Mouse (Mus musculus): ENCODE results near the gene Hus1.

Gene Hus1

DNA sequence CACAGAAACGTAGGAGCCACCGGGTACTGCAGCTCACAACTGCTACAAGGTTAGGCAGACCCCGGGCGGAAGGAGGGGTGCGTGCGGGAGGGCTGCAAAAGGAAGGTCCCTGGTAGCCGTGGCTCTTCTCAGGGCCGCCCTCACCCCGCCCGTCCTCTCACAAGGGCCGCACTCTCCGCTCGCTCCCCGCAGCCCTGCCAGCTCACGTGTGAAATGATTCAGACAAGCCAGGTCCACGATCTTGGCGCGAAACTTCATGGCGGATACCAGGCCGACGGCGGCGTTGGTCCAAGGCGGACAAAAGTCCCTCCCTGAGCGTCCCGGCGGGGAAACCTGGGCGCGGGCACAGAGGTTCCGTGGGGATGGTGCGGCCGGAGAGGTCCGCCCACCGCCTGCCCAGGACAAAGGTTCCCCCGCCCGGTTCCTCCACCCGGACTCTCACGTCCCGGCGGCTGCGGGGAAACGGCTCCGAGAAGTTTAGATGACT lies at the start of gene Hus1:
TSS of gene Hus1 (minus strand) at position 339 of the 487 bp plus-strand sequence.
- DNase-seq (ENCODE audit: low spot score in 2 of 2): peak; percentile 45 to 64

DNA sequence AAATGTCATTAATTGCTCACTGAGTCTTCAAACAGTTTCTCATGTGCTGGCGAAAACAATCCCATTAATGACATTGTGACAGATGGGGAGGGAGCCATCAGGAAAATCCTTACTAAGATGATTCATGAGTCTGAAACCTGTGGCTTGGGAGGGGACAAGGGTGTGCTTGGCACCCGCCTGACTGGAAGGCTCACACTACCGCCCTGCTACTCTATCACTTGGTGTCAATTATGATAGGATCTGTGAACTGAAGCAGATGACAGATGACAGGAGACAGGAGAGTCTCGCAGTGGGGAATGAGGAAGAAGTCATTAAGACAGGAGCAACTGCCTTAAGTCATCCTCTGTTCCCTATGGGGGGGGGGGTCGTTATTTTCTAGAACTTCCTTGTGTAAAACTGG lies 49.5 kb upstream of the Hus1 start:
- no peak for DNase-seq (ENCODE audit: low spot score in 2 of 2)

DNA sequence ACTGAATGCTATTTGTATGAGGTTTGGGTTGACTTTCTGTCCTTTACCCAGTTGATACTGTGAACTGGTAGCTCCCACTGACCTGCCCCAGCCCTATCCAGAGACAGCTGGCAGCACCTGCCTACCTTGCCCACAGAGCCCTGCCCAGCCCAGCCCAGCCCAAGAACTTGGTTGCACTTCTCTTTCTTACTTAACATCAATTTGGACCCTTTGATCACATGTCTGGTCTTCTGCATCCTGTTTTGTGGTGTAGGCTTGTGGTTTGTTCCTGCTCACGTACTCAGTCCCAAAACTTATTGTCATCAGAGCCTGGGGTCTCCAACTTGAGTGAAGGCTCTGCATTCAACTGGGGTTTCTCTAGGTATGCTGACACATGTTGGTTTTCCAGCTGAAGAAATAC lies 49.0 kb upstream of the Hus1 start:
- no peak for DNase-seq (ENCODE audit: low spot score in 2 of 2)

DNA sequence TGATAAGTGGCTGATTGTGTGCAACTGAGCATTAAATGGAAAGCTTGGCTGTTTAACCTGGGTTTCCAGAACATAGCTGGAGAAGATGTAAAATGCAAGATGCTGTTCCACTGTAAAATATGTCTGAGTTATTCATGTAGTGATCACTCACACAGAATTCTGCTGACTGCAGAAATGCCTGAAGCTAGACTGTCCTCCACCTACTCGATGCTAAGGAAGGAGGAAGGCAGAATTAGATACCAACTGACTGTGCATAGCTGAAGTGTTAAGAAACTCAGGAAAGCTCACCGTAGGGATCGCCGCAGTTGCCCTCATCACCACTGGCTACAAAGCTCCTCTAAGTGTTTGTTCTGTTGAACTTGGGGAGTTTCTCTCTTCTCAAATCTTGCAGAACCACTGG lies 46.7 kb upstream of the Hus1 start:
- DNase-seq (ENCODE audit: low spot score in 2 of 2): no peak

DNA sequence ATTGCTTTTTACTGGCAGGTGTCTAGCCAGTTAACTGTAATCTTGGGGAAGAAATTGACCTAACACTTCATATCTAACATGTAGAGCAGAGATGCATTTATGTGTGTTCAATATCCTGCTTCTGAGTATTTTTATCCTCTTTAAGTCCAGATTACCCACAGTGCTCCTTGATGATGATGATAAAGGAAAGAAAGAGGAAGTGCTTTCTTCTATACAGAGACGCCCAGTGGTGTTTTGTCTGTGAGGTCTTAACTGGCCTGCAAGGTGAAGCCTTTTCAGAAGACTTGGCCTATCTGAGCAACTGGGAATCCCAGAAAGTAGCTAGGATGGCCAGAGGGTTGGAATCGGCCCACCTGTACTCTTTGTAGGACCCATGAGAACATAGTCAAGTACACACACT lies 45.9 kb upstream of the Hus1 start:
- no peak for DNase-seq (ENCODE audit: low spot score in 2 of 2)

DNA sequence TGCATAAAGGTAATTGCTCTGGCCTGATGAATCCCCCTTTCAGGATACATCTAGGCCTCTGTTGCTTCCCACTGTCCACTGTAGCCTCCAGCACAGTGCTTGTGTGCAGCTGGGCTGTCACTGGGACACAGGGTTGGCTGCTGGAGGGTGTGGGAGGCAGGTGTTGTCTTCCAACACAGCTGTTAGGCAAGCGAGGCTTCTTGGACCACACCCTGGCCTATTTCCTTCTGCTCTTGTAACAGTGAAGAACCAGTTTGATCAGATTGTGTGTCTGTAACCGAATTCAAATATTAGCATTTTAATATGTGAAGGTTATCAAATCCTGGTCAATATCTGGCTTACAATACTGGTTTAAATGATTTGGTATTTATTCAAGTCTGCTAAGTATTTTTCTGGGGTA lies 40.9 kb upstream of the Hus1 start:
- no peak for DNase-seq (ENCODE audit: low spot score in 2 of 2)

DNA sequence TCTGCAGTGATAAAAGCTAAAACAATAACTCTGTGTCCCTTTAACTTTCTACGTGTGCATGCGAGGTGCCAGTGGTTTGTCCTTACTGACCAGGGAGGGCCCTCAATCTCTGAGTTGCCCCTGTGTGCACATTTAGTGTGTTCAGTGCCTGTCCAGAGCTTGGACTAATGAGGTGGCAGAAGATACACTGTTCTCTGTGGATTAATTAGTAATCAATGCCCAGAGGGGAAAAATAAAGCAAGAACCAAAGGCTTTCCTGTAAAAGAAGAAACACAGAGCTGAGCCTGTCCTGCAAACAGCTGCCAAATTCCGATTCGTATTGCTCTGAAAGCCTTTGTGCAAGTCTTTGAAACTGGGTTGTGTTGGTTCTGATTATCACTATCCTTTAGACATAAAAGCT lies 39.2 kb upstream of the Hus1 start:
- DNase-seq (ENCODE audit: low spot score in 2 of 2): no peak

DNA sequence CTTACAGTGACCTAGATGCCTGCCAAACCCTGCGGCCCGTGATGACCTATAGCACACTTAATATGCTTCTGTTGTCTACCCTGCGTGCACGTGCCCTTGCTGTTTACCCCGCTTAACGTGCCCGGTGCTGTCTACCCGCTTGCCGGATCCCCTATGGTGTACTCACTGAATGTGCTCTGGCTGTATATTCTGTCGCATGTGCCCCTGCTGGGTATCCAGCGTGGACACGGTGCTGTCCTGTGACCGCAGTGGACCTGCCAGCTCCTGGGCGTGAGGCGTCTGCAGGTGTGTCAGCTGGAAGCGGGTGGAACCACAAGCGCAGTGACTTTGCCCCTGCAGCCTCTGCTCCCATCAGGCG lies 37.7 kb upstream of the Hus1 start, which contains the start of gene Sun3:
TSS of gene Sun3 (minus strand) at position 289 of the 358 bp plus-strand sequence.
- DNase-seq (ENCODE audit: low spot score in 2 of 2): no peak

DNA sequence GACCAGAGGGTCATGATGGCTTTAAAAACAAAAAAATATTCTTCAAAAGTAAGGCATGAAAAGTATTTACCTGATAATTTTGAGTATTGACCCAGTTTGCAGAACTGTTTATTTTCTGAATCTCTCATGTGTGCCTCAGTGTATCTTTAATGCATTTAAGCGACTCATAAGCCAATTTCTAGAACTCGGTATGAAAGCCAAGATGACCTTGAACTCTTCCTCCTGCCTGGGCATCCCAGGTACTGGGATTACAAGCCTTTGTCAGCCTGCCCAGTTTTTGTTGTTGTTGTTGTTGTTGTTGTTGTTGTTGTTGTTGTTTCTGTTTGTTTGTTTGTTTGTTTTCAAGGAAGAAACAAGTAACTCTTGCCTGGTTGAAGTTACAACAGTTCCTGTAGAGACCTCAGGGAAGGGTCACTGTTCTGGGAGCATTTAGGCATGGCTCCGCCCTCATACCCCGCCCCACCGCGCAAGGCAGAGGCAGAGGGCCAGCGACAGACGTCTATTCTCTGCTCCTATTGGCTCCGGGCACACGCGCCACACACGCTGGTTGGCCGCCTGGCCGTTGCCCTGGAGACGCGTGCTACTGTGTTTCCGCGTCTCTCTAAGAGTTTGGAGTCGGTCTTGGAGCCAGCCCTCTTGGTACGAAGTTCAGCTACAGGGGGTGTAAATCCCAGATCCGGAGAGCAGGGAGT lies 37.2 kb upstream of the Hus1 start, which contains the start of gene Gm11992:
TSS of gene Gm11992 (plus strand) at position 584 of the 692 bp plus-strand sequence.
- DNase-seq (ENCODE audit: low spot score in 2 of 2): peak; percentile 42 to 68

DNA sequence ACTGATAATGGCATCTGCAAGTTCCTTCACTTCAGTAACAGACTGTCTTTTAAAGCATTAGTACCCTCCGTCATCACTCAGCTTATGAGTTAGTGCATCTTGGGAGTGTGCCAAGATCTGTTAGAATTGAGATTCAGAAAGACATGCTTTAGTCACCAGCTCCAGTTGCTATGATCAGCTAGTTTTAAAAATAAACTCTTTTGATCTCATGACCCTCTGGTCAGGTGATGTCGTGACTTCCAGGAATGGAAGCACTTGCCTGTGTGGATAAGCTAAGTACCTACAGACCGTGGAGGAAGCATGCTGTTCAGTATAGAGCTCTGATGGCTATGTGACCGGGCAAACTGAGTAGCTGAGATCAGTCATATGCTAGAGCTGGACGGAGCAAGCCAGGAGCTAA lies 36.1 kb upstream of the Hus1 start:
- DNase-seq (ENCODE audit: low spot score in 2 of 2): no peak

DNA sequence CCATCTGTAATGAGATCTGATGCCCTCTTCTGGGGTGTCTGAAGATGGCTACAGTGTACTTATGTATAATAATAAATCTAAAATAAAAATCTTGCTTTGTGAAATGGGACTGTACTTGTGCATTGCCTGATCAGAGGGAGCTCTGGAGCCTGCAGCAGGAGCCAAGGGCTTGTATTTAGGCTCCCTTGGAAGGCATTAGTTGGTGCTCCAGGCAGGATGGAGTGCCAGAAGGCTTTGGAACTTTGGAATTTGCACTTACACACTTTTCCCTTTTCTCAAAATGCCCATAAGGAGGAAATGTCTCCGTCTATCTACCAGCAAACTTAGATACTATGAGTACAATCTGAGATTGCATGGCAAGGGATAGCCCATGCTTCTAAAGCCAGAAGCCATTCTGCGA lies 35.6 kb upstream of the Hus1 start:
- no peak for DNase-seq (ENCODE audit: low spot score in 2 of 2)

DNA sequence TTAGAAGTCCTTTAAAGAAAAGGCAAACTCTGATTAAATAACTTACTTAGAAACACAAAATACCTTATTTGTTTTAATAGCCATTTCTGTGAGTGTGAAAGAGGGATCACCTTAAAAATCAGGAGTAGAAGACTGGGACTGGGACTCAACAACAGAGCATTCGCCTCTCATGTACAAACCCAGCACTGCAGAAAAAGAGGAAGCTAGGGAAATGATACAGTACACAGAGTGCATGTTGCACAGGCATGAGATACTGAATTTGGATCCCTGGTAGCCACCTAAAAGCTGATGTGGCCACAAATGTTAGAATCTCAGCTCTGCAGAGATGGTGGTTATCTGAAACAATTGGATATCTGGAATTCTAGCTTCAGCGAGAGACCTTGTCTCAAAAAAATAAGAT lies 20.5 kb upstream of the Hus1 start:
- DNase-seq (ENCODE audit: low spot score in 2 of 2): no peak

DNA sequence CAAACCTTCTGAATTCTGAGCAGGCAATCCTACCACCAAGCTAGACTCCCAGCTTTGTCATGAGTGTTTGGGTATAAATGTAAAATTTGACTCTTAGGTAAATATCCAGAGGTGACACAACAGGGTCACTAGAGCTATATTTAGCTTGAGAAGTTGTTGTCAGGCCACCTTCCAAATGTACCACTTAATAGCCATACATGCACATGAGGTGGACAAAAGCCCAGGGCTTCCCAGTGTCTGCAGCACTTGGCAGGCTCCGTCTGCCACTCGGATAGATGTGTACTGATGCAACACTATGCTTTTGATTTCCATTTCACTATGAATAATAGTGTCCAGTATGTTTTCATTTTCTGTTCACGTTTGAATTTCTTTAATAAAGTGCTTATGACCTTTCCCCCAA lies 14.2 kb upstream of the Hus1 start:
- DNase-seq (ENCODE audit: low spot score in 2 of 2): no peak

DNA sequence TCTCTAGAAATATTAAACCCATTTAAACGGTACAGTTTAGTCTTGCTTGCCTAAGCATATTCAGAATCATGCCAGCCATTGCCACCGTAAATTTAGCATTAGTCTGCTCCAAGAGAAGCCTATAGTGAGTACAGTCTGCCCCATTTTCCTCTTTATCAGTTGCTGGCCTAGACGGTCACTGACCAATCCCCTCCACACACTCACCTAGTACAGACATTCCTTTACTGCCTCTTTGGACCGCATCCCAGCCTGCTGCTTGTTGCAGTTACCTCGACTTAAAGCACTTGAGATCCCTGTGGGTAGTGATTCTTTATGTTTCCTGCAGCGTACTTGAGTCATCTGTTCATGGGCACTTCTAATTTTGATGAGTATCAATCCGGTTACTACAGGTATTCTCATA lies 13.8 kb upstream of the Hus1 start:
- no peak for DNase-seq (ENCODE audit: low spot score in 2 of 2)

DNA sequence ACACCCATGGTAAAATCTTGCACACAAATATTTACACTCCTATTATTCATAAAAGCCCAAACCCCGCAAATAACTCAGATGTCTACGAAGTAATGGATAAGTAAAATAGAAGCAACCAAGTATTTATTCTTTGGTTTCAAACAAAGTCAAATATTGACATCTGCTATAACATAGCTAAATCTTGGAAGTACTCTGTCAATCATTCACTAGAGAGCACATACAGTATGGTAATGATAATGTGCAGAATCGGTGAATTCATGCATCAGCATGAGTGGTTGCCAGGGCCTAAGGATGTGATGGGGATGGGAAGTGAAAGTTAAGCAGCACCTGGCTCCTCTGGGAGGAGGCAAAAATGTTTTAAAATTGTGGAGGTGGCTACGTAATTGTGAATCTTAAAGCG lies 9.2 kb upstream of the Hus1 start:
- no peak for DNase-seq (ENCODE audit: low spot score in 2 of 2)

DNA sequence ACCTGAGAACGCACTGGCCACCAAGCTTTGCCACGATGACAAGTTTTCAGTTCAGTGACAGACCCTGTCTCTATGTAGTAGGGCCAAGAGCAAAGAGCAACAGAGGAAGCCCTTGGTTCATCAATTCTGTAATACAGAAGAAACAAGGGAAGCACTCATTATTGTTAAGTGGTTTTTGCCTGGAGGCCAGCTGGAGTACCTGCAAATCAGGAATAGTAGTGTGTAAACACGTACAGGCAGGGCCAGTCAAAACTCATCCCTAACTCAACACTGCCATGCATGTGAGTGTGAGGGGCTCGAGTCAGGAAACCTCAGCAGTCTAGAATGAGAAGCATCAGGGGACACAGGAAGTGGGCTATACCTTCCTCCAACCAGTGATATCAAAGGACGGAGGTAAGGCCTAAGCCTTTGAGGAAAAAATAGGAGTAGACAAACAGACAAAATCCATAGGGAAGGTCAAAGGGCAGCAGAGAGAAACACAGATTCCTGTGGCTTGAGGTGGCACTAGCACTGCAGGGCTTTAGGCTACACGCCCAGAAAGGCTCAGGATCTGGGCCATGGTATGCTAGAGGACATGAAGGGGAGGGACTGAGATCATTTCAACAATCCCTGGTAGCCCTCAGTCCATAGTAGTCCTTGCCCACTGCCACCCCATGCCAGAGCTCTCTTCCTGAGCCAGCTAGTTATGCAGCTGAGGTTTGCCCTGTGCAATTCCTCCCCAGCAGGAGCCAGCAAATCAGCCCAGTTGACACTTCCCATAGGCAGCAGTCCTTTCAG lies 7.7 kb upstream of the Hus1 start:
- no peak for DNase-seq (ENCODE audit: low spot score in 2 of 2)

DNA sequence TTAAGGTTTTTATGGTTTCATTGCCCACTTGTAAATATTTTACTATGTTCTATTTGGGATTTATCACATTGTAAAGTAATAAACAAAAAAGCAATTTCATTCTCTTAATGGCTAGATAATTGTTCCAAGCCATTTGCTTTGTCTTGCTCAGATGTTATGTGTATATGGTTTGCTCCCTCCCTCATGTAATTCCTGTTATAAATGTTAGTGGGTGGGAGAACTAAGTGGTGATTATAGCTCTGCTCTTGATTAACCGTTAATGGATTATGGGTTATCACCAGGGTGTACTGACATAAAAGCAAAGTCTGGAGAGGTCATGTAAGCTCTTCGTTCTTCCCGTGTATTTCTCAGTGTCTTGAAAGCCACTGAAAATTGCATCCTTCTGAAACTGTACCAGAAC lies 3.7 kb upstream of the Hus1 start:
- no peak for DNase-seq (ENCODE audit: low spot score in 2 of 2)

DNA sequence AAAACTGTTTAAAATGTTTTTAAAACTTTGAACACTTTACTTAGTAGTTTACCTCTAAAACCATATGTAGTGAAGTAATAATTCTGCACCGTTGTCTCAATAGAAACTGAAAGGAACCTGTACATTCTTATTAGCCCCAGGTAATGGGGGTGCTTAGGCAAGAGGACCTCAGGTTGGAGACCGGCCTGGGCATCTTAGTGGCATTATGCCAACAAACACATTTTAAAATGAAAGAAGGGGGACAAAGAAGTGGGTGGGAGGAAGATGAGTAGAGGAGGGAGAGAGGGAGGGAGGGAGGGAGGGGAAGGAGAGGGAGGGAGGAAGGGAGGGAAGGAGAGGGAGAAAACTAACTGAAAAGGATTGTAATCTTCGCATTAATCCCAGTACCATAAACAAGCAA lies 357 bp upstream of the Hus1 start:
- no peak for DNase-seq (ENCODE audit: low spot score in 2 of 2)

DNA sequence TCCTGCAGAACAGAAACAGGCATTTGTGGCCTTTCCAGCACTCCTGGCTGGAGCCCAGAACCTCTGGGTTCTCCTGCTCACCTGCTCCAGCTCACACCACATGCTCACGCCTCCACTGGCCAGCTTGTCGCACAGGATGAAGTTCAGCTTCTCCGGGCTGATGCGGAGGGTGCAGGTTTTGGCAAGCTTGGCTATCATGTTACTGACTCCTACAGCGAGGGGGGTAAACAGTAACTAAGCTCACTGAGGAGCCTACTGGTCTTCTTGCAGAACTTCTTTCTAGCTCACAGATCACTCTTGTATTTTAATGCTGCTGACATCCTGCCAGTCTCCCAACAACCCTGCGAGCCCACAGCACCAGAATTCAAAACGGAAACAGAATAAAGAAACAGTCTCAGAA lies 575 bp downstream of the Hus1 start:
- DNase-seq (ENCODE audit: low spot score in 2 of 2): no peak

DNA sequence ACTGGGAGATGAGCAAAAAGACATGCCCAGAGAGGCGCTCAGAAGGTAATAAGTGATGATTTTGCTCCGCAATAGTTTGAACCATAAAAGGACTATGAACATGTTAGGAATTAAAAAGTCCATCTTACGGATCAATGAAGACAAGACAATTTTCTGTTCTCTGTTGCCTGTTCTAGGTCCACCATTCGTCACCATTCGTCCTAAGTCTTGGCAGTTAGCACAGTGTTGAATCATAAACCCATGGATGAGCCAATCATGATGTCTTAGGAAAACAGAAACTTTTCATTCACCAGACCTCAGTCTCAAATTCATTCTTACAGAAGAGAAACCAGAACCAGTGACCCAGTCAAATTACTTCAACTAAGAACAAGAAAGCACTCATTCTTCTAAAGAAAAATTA lies 2.2 kb downstream of the Hus1 start:
- no peak for DNase-seq (ENCODE audit: low spot score in 2 of 2)

DNA sequence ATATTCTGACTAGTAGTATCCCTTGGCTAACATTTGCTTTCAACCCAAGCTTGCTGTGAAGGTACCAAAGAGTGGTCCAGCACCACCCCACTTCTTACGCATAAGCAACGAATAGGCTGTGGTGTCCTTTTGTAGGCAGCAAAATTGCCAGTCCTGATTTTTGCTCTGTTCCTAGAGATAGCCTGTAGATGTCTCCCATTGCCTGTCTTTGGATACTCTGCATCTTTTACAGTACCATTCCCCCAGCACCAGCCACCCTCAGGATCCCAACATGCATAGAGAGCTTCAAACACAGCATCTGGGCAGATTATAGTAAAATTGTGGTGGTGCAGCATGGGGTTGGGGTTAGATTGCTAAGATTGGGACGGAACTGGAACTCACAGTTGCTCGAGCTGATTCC lies 22.9 kb downstream of the Hus1 start:
- DNase-seq (ENCODE audit: low spot score in 2 of 2): no peak

DNA sequence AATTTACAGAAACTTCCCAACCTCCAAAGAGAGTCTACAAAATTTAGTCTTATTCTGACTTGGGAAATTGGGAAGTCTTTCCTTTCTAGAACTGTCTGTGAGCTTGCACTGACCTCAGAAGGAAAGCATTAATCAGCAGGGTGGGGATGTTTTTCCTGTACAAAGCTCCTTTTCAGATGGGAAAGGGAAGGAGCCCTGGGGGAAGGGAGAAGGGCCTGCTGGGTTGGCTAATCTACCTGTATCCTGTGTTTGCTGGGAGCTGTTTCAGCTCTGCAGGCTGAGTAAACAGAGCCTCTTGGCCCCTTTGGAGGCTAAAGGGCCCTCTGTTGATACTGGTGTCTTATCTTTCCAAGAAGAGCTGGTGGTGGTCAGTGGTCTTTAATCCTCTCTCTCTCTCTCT lies 24.9 kb downstream of the Hus1 start:
- no peak for DNase-seq (ENCODE audit: low spot score in 2 of 2)

DNA sequence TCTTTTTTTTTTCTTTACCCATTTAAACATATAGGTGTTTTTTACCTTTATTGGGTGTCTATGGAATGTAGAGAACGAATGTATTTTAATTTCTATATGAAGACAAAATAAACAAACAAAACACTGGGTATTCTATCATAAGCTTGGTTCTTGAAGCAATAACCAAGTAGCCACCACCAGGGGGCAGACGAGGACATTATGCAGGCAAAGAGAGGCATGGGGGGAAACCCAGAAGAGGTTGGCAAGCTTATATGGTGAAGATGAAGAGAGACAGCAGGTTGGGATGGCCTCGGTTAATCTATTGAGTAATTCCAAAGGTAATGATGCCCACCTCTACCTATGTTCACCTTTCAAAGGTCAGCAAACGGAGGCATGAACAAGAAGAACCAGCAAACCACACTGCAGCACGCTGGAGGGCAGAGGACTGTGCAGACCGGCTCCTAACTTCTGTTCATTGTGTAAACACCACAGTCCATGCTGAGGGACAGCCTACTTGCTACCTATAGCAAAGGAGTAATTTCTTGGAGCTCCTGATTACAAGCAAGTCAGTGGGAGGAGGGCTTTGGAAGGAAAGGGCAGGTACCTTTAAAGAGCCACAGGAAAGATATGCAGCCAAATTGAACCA lies 27.6 kb downstream of the Hus1 start:
- peak; percentile 43 to 61 for DNase-seq (ENCODE audit: low spot score in 2 of 2)

Measured in frontal cortex, postnatal 25 days (tissue).